In the genomic region with DNA sequence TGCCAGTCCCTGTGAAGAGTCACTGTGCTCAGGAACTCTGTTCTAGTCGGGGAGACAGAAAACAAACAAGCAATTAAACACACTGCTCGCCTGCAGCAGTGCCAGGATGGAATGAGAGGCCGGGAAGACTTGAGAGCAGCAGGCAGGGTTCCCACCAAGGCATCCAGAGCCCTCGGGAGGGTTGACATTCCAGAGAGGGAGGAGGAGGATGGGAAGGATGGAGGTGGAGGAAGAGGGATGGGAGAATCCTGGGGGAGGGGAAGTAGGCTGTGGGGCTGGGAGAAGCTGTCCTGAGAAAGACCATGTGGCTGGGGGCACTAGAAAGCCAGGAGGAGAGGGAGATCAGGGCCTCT, we compare ENCODE assay signal across 9 mouse cellular contexts. TPM values are rescaled to one million over a fixed set of nuclear protein-coding genes. Genes with fewer than 3 reads are reported as not detected.
DNase-seq lines count a peak whose midpoint lies in the region; TF ChIP-seq lines count a peak whose summit lies in the region.
"Had no signal": no experiment of that assay in that cellular context is flagged by ENCODE, and none has a peak within 500 bp of the region (broad histone marks: within the 10 kb centered on the region; RNA-seq: fewer than 3 reads in every experiment).

No protein-coding gene starts in this region.

- H3K4me1 ChIP-seq in embryonic fibroblast, embryonic 13.5 days (ENCODE audit: control insufficient read depth, insufficient read depth, low read length): peaks cover 10% of the 10 kb centered on the region

- no peak overlapping the region for H3ac ChIP-seq in myocyte (ENCODE audit: control insufficient read depth, insufficient read length)

- TF ChIP-seq POLR2A in embryonic fibroblast, embryonic 13.5 days (IDR thresholded peaks at IDR 0.05; ENCODE audit: low read depth, low read length): no peak; the same call in 1 of the 2 replicates
- TF ChIP-seq POLR2A in myocyte (IDR thresholded peaks at IDR 0.05; ENCODE audit: insufficient read length, low read depth): no peak

- no peaks in the 10 kb centered on the region for H3K27me3 ChIP-seq in myocyte (ENCODE audit: control insufficient read depth, insufficient read depth, insufficient read length)
- H3K27me3 ChIP-seq: Patski had no signal

- TF ChIP-seq CTCF in left cerebral cortex, adult 2 months (IDR thresholded peaks at IDR 0.05): no peak
- no peak for TF ChIP-seq CTCF in embryonic fibroblast, embryonic 13.5 days (IDR thresholded peaks at IDR 0.05; ENCODE audit: borderline replicate concordance, insufficient read depth, low read length)

- H3K36me3 ChIP-seq in myocyte (ENCODE audit: control insufficient read depth, insufficient read depth): no peaks in the 10 kb centered on the region

- DNase-seq in left cerebral cortex, adult 2 months (ENCODE audit: extremely low spot score in 1 of 2, low spot score in 2 of 2): no peak
- DNase-seq in left cerebral cortex, adult 8-10 months (ENCODE audit: low spot score in 2 of 2): no peak
- peak; percentile 64 for DNase-seq in kidney, postnatal 14 days
- no peak for DNase-seq in spleen, adult 12 weeks (ENCODE audit: low spot score)
- DNase-seq in thymus, postnatal 10 days (ENCODE audit: low spot score in 2 of 2): no peak
- no peak for DNase-seq in testis, postnatal 10 days (ENCODE audit: low spot score)

- intact Hi-C loops in left cerebral cortex, adult 2 months (cut with DNase I): no loop called here

- no peak overlapping the region for H3K4me3 ChIP-seq in left cerebral cortex, adult 2 months
- no peak overlapping the region for H3K4me3 ChIP-seq in embryonic fibroblast, embryonic 13.5 days (ENCODE audit: insufficient read depth, low read length)
- H3K4me3 ChIP-seq in myocyte: peak overlapping the region; percentile 59

- H3K4me2 ChIP-seq in myocyte (ENCODE audit: low read depth): peak overlapping the region; percentile 98

- 0 out of 2 replicates have a peak overlapping the region, but pooled peaks have one; percentile 8 for H3K27ac ChIP-seq in left cerebral cortex, adult 2 months
- H3K27ac ChIP-seq in embryonic fibroblast, embryonic 13.5 days (ENCODE audit: insufficient read depth, low read length): peak overlapping the region; percentile 97

- peaks cover 27% of the 10 kb centered on the region for H3K79me2 ChIP-seq in myocyte (ENCODE audit: control insufficient read depth, insufficient read depth)

TF ChIP-seq in myocyte, 11 proteins besides CTCF, POLR2A, EP300 and RAD21:
- TF ChIP-seq USF1 (IDR thresholded peaks at IDR 0.05; ENCODE audit: low read depth) (no peak), POLR2AphosphoS2 (IDR thresholded peaks at IDR 0.05; ENCODE audit: insufficient read length, low read depth) (peak; percentile 53)

RNA-seq across cellular contexts. Expression of a gene that starts 6.0 kb away (rescaled TPM):
- under 1 TPM; 0.56 to 0.70 TPM for total RNA-seq in left cerebral cortex, adult 2 months (2021)
- under 1 TPM; 0.48 to 0.93 (median 0.70) TPM for total RNA-seq in left cerebral cortex, adult 8-10 months (2022)
- polyA plus RNA-seq in embryonic fibroblast, embryonic 13.5 days (2011; ENCODE audit: insufficient read length, low read depth, missing spikeins): 73.0 and 82.3 TPM in 2 replicates
- 48.5 TPM for polyA plus RNA-seq in myocyte (2012; fragmentation: generic; extraction: Trizol)

RNA-seq across cellular contexts. Expression of a gene that starts 51.3 kb away (rescaled TPM):
- total RNA-seq in left cerebral cortex, adult 2 months (2021): 10 to 100 TPM; 78.0 to 79.1 TPM
- total RNA-seq in left cerebral cortex, adult 8-10 months (2022): 10 to 100 TPM; 66.1 to 71.2 (median 70.1) TPM
- 14.7 and 17.5 TPM in 2 replicates for polyA plus RNA-seq in embryonic fibroblast, embryonic 13.5 days (2011; ENCODE audit: insufficient read length, low read depth, missing spikeins)
- polyA plus RNA-seq in myocyte (2012; fragmentation: generic; extraction: Trizol): 30.5 TPM

RNA-seq across cellular contexts. Expression of a gene that starts 51.5 kb away (rescaled TPM):
- 10 to 100 TPM; 54.9 to 57.3 TPM for total RNA-seq in left cerebral cortex, adult 2 months (2021)
- total RNA-seq in left cerebral cortex, adult 8-10 months (2022): 10 to 100 TPM; 57.8 to 62.9 (median 60.1) TPM
- 39.2 and 44.9 TPM in 2 replicates for polyA plus RNA-seq in embryonic fibroblast, embryonic 13.5 days (2011; ENCODE audit: insufficient read length, low read depth, missing spikeins)
- polyA plus RNA-seq in myocyte (2012; fragmentation: generic; extraction: Trizol): 40.9 TPM
